Mouse (Mus musculus) CH12.LX (cell line): ENCODE results near the gene Rfx5.

Experiments used
- BHLHE40 ChIP-seq: IDR thresholded peaks from 2 replicates; pipeline ENCODE4 v1.6.1; 2011; ENCODE audit warnings: mild to moderate bottlenecking, low read depth, low read length, improper control_type of control experiment
- CTCF ChIP-seq, 2 experiments: IDR thresholded peaks in 1 of 2; conservative IDR thresholded peaks in 1 of 2; 2 replicates each; pipeline ENCODE4 v1.5.1; 2011 to 2012; ENCODE audit warnings: low read depth in 2 of 2, low read length in 2 of 2, improper control_type of control experiment in 1 of 2, inconsistent platforms in 1 of 2, mild to moderate bottlenecking in 1 of 2, moderate library complexity in 1 of 2

- TF ChIP-seq CTCF (conservative IDR thresholded peaks at IDR 0.05 in 1 of 2, IDR thresholded peaks at IDR 0.05 in 1 of 2; ENCODE audit: low read depth in 2 of 2, low read length in 2 of 2) (no peak), BHLHE40 (no peak)
Measured at GRCm38 (mm10) chr3:95010396-95010795, 56.5 kb downstream of the Rfx5 start.
